17 mouse cellular contexts compared by ENCODE assay signal in the genomic region with DNA sequence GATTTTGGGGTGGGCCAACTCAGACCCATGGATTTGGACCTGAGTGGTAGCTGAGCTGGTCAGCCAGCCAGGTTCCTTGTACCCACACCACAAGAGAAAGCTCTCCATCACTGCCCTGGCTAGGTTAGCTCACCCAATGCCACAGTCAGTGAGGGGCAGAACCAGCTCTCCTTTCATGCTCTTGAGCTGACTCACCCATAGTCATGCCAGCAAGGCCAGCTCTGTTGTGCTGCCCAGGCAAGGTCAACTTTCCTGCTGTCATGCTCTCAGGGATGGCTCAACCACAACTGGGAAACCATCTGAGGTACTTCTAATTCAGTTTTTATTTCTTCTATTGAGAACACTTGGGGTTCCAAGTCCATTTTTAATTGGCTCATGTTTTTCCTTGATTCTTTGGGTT.
"Had no signal": no experiment of that assay in that cellular context is flagged by ENCODE, and none has a peak within 500 bp of the region (broad histone marks: within the 10 kb centered on the region; RNA-seq: fewer than 3 reads in every experiment).

No protein-coding gene starts in this region.

- H3K27me3 ChIP-seq: limb, embryonic 12.5 days; liver, embryonic 13.5 days; lung, embryonic 15.5 days; neural tube, embryonic 13.5 days had no signal

- H3K27ac ChIP-seq: kidney, postnatal 0 days; limb, embryonic 12.5 days; liver, embryonic 13.5 days; lung, embryonic 15.5 days; midbrain, embryonic 10.5 days; neural tube, embryonic 13.5 days had no signal

- H3K4me1 ChIP-seq: limb, embryonic 12.5 days; liver, embryonic 13.5 days; lung, embryonic 15.5 days; midbrain, embryonic 10.5 days; neural tube, embryonic 13.5 days had no signal

- H3K4me3 ChIP-seq: limb, embryonic 12.5 days; liver, embryonic 13.5 days; lung, embryonic 15.5 days; midbrain, embryonic 10.5 days; neural tube, embryonic 13.5 days had no signal

- H3K4me2 ChIP-seq: limb, embryonic 12.5 days; liver, embryonic 13.5 days; lung, embryonic 15.5 days; neural tube, embryonic 13.5 days had no signal

- ATAC-seq: liver, postnatal 0 days had no signal

- H3K9ac ChIP-seq: limb, embryonic 12.5 days; liver, embryonic 13.5 days; liver, postnatal 0 days; lung, embryonic 15.5 days; neural tube, embryonic 13.5 days had no signal

- DNase-seq: kidney, adult 8-10 months; kidney, postnatal 36 days; liver; liver, embryonic 13.5 days; liver, postnatal 0 days; lung, postnatal 14 days; midbrain, embryonic 14.5 days; retina, postnatal 1 day; right cerebral cortex, postnatal 4 days; spleen, adult 18-20 months; thymus, adult 18-20 months; thymus, postnatal 25 days had no signal

- H3K36me3 ChIP-seq: limb, embryonic 12.5 days; liver, embryonic 13.5 days; lung, embryonic 15.5 days; midbrain, embryonic 10.5 days; neural tube, embryonic 13.5 days had no signal

- H3K9me3 ChIP-seq: limb, embryonic 12.5 days; liver, embryonic 13.5 days; lung, embryonic 15.5 days; midbrain, embryonic 10.5 days; neural tube, embryonic 13.5 days had no signal
